Mouse (Mus musculus) intestine, postnatal 0 days (tissue): ENCODE measurements at regions not wholly inside any gene's neighbourhood (a gene's known extent, or its start where the extent isn't known, plus 50 kb on each side); places are given as distances from the start of the nearest gene placed in this dataset.

Source experiments
- ATAC-seq: fragments of 200-750 bp; cut with Nextera tagmentation; 2 replicates; pipeline ENCODE4 v1.8.0; 2017; ENCODE audit warnings: mild to moderate bottlenecking, moderate TSS enrichment, moderate library complexity
- H3K27ac ChIP-seq: fragments of 300-500 bp; sonication (generic); 2 replicates; pipeline ENCODE4 v1.5.1; 2014; ENCODE audit warnings: mild to moderate bottlenecking, low read depth, low read length, moderate library complexity
- H3K27me3 ChIP-seq: fragments of 300-500 bp; sonication (generic); replicated peaks from 2 replicates; pipeline ENCODE4 v1.6.1; 2014; ENCODE audit warnings: low read length, mixed read lengths; ENCODE audit not compliant: control insufficient read depth, insufficient read depth
- H3K36me3 ChIP-seq: fragments of 300-500 bp; sonication (generic); 2 replicates; pipeline ENCODE4 v1.6.1; 2014; ENCODE audit warnings: mild to moderate bottlenecking, moderate library complexity; ENCODE audit not compliant: control insufficient read depth, insufficient read depth
- H3K4me1 ChIP-seq: fragments of 300-500 bp; sonication (generic); replicated peaks from 2 replicates; pipeline ENCODE4 v1.6.1; 2014; ENCODE audit warnings: antibody characterized with exemption, low read length, mixed read lengths; ENCODE audit not compliant: control insufficient read depth, insufficient read depth
- H3K4me2 ChIP-seq: fragments of 300-500 bp; sonication (generic); replicated peaks from 2 replicates; pipeline ENCODE4 v1.6.1; 2014; ENCODE audit warnings: low read depth, mild to moderate bottlenecking, moderate library complexity
- H3K4me3 ChIP-seq: fragments of 300-500 bp; sonication (generic); 2 replicates; pipeline ENCODE4 v1.5.1; 2014; ENCODE audit warnings: low read depth, low read length
- H3K9ac ChIP-seq: fragments of 300-500 bp; sonication (generic); 2 replicates; pipeline ENCODE4 v1.6.1; 2014; ENCODE audit warnings: mild to moderate bottlenecking, low read depth, low read length
- H3K9me3 ChIP-seq: fragments of 300-500 bp; sonication (generic); 2 replicates; pipeline ENCODE4 v1.6.1; 2016; ENCODE audit warnings: mixed run types; ENCODE audit not compliant: control insufficient read depth
- CTCF ChIP-seq: sonication (generic); IDR thresholded peaks from 2 replicates; pipeline ENCODE4 v1.5.1; 2016; ENCODE audit warnings: low read depth, mild to moderate bottlenecking, control low read depth, antibody characterized with exemption, moderate library complexity
- WGBS: fragments of 180-500 bp; shearing (Covaris S2); extraction: QIAGEN DNeasy Blood & Tissue Kit; methylation state at CpG from one replicate; pipeline ENCODE4 v1.1.7; 2014; 5-methylcytosine and 5-hydroxymethylcytosine counted together

GRCm38 (mm10) chr4:95178467-95178866 lies 126.4 kb upstream of the Jun start:
- no peaks in the 10 kb centered on the region for H3K4me1 ChIP-seq
- no peak overlapping the region for H3K9ac ChIP-seq
- no peak for ATAC-seq
- H3K4me2 ChIP-seq: no peak overlapping the region
- no peak for TF ChIP-seq CTCF
- WGBS: 43% methylated on average over 3 of the region's 3 CpGs
- no peaks in the 10 kb centered on the region for H3K27me3 ChIP-seq
- no peaks in the 10 kb centered on the region for H3K36me3 ChIP-seq
- H3K27ac ChIP-seq: no peak overlapping the region
- no peak overlapping the region for H3K4me3 ChIP-seq
- H3K9me3 ChIP-seq: no peaks in the 10 kb centered on the region

- WGBS: 86% methylated on average over 8 of the region's 8 CpGs
- no peak overlapping the region for H3K4me2 ChIP-seq
- ATAC-seq: no peak
- no peak overlapping the region for H3K9ac ChIP-seq
- H3K36me3 ChIP-seq: no peaks in the 10 kb centered on the region
- H3K9me3 ChIP-seq: no peaks in the 10 kb centered on the region
- no peak for TF ChIP-seq CTCF
- no peaks in the 10 kb centered on the region for H3K27me3 ChIP-seq
- H3K4me3 ChIP-seq: no peak overlapping the region
- no peak overlapping the region for H3K27ac ChIP-seq
- no peaks in the 10 kb centered on the region for H3K4me1 ChIP-seq
Measured at GRCm38 (mm10) chr4:95178900-95179299, 126.9 kb upstream of the Jun start.

GRCm38 (mm10) chr4:95180446-95180845 lies 128.4 kb upstream of the Jun start:
- H3K4me2 ChIP-seq: no peak overlapping the region
- no peaks in the 10 kb centered on the region for H3K9me3 ChIP-seq
- H3K4me3 ChIP-seq: no peak overlapping the region
- H3K27ac ChIP-seq: no peak overlapping the region
- no peak for TF ChIP-seq CTCF
- ATAC-seq: no peak
- WGBS: 96% methylated on average over 5 of the region's 5 CpGs
- H3K4me1 ChIP-seq: no peaks in the 10 kb centered on the region
- H3K27me3 ChIP-seq: no peaks in the 10 kb centered on the region
- no peaks in the 10 kb centered on the region for H3K36me3 ChIP-seq
- H3K9ac ChIP-seq: no peak overlapping the region

- Histone ChIP-seq H3K9ac (no peak overlapping the region), H3K27ac (no peak overlapping the region), H3K36me3 (no peaks in the 10 kb centered on the region), H3K4me1 (no peaks in the 10 kb centered on the region), H3K4me2 (no peak overlapping the region), H3K9me3 (no peaks in the 10 kb centered on the region), H3K4me3 (no peak overlapping the region), H3K27me3 (no peaks in the 10 kb centered on the region)
- TF ChIP-seq CTCF: no peak
- ATAC-seq: no peak
Measured at GRCm38 (mm10) chr4:95180999-95181398, 129.0 kb upstream of the Jun start.

GRCm38 (mm10) chr4:95184180-95184579 lies 132.2 kb upstream of the Jun start:
- no peak overlapping the region for H3K27ac ChIP-seq

GRCm38 (mm10) chr4:95185113-95185915 lies 133.3 kb upstream of the Jun start:
- Histone ChIP-seq H3K4me1 (no peaks in the 10 kb centered on the region), H3K9me3 (no peaks in the 10 kb centered on the region), H3K4me2 (no peak overlapping the region), H3K4me3 (no peak overlapping the region), H3K9ac (no peak overlapping the region), H3K27ac (no peak overlapping the region), H3K27me3 (no peaks in the 10 kb centered on the region), H3K36me3 (no peaks in the 10 kb centered on the region)
- no peak for TF ChIP-seq CTCF
- WGBS: 79% methylated on average over 14 of the region's 14 CpGs
- no peak for ATAC-seq

More at GRCm38 (mm10) chr4:95184180-95184579, 132.2 kb upstream of the Jun start:
- no peak for ATAC-seq
- H3K4me3 ChIP-seq: no peak overlapping the region
- WGBS: 79% methylated on average over 4 of the region's 4 CpGs
- H3K9me3 ChIP-seq: no peaks in the 10 kb centered on the region
- no peak for TF ChIP-seq CTCF
- no peaks in the 10 kb centered on the region for H3K36me3 ChIP-seq
- no peaks in the 10 kb centered on the region for H3K4me1 ChIP-seq
- H3K27me3 ChIP-seq: no peaks in the 10 kb centered on the region
- no peak overlapping the region for H3K4me2 ChIP-seq
- no peak overlapping the region for H3K9ac ChIP-seq

- TF ChIP-seq CTCF: no peak
- H3K36me3 ChIP-seq: no peaks in the 10 kb centered on the region
- H3K4me3 ChIP-seq: no peak overlapping the region
- no peak overlapping the region for H3K4me2 ChIP-seq
- no peaks in the 10 kb centered on the region for H3K9me3 ChIP-seq
- WGBS: 87% methylated on average over 3 of the region's 3 CpGs
- no peak overlapping the region for H3K9ac ChIP-seq
- ATAC-seq: no peak
- no peaks in the 10 kb centered on the region for H3K27me3 ChIP-seq
- no peak overlapping the region for H3K27ac ChIP-seq
- no peaks in the 10 kb centered on the region for H3K4me1 ChIP-seq
Measured at GRCm38 (mm10) chr4:95185916-95186200, 133.8 kb upstream of the Jun start.
